Mouse (Mus musculus) urinary bladder, postnatal 14 days (tissue): ENCODE results near the gene Pnmal2.

Experiments used
- DNase-seq: peaks from one replicate; pipeline ENCODE4 v3.0.0; 2021; ENCODE audit warnings: low spot score

The Pnmal2 gene

DNA sequence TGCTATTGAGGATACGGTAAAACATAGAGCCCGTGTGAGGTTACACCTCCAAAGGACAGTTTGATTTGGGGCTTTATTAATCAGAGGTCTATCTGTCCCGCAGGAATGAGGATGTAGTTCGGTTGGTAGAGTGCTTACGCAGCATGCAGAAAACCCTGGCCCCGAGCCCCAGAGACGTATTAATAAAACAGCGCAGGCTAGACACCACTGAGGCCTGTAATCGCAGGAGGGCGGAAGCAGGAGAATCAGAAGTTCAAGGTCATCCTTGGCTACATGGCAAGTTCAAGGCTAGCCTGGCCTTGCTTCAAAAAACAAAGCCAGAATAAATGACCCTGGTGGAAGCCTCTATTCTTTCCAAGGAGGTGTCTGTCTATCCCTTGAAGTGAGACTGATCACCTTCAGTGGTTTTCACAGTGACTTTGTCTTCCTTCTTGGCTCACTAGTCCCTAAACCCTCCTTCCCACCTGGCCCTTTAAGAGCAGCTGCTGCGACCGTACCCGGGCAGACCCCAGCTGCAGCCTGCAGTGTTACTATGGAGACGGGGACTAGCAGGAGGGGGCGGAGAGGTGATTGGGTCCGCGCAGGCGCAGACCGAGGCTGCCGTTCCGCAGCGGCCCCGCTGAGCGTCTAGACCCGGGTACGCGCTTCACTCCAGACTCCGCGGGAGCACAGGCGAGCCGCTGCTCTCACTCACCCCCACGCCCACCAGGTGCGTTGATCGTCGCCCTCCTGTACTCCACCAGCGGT lies at the start of gene Pnmal2:
TSS of gene Pnmal2 (plus strand) at position 622 of the 747 bp plus-strand sequence.
- peak; percentile 67 for DNase-seq

DNA sequence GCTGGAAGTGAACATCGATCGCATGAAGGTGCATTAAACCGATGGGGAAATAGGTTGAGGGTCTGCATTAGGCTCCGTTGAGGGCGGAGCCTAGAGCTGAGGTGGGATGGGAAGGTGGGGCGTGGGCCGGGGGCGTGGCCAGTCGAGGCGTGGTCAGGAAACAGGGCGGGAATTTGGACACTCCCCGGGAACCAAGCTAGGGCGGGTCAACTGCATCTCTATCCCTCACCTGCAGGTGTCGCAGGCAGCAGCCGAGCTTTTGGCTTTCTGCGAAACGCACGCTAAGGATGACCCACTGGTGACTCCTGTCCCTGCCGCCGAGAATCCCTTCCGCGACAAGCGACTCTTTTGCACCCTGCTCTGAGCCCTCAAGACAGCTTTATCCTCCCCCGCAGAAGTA lies 49.5 kb upstream of the Pnmal2 start:
- peak; percentile 79 for DNase-seq

DNA sequence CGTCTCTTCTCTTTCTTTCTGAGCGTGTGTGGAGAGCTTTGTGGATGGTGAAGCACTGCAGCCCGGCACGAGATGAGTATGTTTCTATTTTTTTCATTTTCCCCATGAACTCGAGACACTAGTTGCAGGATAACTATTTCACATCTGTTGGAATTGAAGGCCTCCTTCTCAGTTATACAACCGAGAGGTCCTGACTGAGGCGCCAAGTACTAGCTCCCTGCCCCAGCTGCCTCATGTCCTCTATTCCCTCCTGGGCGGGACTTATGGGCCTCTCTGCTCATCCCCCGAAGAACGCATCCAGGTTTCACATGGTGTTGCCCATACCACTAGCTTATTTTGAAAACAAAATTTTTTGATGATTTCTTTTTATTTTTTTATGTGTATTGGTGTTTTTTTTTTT lies 49.0 kb upstream of the Pnmal2 start:
- no peak for DNase-seq

DNA sequence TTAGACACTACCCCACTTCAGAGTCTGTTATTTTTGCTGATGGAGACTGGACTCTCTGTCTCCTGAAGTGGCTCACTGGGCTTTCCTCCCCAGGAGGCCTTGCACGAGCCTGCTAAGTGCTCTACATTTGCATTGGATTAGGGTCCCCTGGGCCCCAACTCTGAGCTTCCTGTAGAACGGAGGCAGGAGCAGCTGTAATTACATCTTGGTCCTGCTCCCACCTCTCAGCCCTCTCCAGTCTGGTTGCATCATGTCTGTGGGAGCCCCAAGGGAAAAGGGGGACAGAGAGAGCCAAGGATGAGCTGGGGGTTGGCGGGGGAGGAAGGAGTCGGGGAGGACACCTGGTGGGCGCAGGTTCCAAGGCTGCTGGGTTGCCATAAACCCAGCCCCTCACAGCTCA lies 44.0 kb upstream of the Pnmal2 start:
- no peak for DNase-seq

DNA sequence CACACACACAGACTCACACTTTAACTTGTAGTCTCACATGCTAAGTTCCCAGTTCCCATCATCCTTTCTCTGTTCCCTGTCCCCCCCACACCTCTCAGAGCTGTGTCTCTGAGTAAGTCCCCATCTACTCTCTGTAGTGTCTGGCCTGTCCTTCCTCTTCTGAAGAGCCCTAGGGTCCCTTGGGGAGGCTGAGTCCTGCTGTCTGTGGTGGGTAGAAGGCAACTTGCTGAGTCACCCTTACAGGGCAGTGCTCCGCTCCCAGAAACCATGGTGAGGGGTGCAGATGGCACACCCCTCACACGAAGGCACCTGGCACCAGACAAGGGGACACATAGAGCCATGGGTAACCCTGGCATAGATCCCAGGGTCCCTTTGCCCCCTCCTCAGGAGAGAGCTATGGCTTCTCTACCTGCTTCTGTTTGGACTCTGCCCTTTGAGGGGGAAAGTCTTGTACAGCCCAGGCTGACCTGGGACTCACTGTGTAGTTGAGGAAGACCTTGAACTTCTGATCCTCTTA lies 41.0 kb upstream of the Pnmal2 start:
- DNase-seq, result no peak

DNA sequence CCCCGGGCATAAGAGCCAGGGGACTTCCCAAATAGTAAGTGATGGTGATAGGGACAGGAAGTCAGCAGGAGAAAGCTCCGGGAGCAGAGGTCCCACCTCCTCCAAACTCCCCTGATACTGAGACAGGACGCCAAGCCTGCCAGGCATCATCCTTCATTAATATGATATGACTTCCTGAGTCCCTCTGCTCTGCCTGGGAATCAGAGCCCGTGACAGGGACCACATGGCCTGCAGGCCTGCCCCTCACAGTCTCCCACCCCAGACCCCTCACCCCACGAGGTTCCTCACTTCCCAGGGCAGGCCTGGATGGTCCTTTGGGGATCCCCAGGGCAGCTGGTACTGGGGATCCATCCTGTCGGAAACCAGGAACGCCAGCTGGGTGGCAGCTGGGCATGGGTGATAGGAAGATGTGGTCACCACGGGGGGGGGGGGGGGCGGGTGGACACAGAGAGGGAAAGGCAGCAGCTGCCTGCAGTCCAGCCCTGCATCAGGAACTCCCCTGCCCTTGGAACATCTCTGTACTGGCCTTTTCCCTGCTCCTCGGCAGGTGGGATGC lies 40.3 kb upstream of the Pnmal2 start:
- no peak for DNase-seq

DNA sequence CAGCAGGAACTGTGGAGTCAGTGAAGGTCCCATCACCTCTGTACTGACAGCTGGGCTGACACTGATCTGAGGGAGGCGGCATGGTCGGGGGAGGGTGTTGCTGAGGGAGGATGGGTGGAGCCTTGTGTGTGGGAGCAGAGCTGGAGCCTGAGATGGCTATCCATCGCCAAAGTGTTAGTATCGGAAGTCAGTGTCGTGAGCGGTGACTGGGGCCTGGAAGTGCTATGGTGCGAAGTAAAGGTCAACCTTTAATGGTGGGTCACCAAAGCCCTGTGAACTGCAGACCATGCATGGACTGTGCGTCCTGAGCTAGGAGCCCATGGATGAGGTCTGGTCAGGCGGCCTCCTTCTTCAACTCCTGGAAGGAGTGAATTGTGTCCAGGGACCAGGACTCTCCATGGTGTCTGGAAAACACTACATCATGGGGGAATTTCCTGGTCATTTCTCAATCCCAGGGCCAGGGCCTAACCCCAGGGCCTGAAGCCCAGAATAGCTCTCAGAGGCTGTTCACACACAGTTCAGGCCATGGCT lies 38.9 kb upstream of the Pnmal2 start:
- no peak for DNase-seq

DNA sequence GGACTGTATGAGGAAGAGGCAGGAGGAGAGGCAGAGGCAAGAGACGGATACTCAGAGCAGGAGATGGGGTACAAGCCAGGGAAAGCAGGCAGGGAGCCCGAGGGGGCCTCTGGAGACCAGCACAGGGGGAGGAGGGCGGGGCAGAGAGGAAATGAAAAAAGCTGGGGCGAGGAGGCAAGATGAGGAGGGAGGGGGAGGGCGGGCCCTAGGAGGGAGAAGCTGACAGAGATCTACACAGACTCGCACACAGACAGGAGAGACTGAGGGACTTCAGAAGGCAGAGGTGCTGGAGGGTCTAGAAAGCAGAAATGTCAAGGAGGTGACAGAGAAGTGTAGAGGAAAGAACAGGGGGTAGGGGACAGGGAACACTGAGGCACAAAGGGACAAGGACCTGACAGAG lies 38.2 kb upstream of the Pnmal2 start, which contains the start of gene Ptgir:
TSS of gene Ptgir (plus strand) at position 210 of the 400 bp plus-strand sequence.
- peak; percentile 51 for DNase-seq

DNA sequence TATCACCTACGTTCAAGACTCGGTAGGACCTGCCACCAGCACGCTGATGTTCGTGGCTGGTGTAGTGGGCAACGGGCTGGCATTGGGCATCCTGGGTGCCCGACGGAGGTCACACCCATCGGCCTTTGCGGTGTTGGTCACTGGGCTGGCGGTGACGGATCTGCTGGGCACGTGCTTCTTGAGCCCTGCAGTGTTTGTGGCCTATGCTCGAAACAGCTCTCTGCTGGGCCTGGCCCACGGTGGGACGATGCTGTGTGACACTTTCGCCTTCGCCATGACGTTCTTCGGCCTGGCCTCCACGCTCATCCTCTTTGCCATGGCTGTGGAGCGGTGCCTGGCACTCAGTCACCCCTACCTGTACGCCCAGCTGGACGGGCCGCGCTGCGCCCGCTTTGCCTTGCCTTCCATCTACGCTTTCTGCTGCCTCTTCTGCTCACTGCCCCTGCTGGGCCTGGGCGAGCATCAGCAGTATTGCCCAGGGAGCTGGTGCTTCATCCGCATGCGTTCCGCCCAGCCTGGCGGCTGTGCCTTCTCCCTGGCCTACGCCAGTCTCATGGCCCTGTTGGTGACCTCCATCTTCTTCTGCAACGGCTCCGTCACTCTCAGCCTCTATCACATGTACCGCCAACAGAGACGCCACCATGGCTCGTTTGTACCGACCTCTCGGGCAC lies 37.5 kb upstream of the Pnmal2 start:
- DNase-seq, result no peak

DNA sequence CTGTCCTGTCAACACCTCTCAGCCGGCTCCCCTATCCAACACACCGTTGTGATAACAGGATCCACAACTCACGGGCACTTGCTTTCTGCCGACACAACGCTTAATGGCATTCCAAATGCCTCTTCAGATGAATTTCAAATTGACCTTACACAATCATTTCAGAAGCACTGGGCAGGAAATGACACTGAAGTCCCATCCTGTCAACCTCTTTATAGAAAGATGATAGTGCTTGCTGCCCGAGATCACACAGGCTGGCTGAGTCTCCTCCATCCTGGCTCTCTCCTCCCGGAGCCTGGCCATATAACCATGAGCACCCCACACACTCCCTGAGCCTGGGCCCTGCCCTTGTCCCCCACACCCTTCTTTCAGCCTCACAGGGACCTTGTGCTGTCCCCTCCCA lies 36.6 kb upstream of the Pnmal2 start:
- DNase-seq, result no peak

DNA sequence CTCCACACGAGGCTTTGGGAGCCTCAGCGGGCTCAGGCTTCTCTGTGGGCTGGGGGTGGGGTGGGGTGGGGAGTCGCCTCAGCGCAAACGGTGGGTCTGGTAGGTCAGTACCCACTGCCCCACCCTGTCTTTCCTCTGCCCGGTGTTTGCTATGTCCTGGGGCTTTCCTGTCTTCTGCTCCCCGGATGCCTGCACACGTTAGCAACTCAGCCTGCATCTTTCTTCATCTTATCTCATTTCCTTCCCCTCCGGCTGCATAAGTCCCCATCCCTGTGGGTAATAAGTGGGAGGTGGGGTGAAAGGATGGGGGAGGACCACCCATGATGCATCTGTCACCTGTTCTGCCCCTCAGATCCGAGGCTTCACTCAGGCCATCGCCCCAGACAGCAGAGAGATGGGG lies 36.1 kb upstream of the Pnmal2 start:
- no peak for DNase-seq

DNA sequence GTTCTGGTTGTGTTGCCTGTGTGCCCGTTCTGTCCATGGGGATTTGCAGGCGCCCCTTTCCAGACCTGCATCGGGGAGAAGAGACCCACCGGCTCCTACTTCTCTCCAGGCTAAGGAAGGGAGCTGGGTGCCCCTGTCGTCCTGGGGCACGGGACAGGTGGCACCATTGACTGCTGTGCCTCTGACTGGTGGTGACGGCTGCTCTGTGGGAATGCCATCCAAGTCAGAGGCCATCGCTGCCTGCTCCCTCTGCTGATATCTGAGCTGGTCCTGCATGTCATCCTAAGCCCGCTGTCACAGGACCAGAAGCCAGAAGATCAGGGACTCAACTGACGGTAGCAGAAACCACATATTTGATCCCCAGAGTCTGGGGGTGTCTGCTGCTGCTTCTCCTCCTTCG lies 35.6 kb upstream of the Pnmal2 start:
- no peak for DNase-seq

DNA sequence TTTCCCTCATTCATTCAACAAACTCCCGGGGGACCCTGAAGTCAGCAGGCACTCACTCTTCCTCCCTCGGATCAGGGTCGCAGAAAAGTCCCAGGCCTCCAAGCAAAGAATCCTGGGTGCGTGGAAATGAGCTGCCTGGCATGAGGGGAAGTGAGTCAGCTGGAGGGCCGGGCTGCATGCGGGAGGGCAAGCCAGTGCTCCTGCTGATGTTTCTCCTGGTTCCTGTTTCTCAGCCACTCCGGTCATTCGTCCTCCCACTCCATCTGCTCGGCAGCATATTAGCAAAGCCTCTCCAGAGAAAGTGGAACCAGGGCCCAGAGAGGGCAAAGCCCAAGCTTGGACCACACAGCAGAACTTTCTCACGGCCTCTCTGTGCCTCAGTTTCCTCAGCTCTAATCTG lies 34.6 kb upstream of the Pnmal2 start:
- no peak for DNase-seq

DNA sequence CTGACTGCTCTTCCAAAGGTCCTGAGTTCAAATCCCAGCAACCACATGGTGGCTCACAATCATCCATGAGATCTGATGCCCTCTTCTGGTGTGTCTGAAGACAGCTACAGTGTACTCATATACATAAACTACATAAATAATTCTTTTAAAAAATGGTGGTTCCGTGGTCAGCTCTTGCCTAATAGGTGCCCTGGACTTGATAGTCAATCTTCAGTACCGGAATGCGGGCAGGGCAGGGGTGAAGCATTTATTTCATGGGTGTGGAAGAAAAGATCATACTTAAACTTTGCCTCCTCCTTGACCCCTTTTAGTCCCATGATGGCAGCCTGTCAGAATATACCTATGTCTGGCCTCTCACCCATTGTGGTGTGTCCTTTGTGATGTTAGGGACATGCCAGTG lies 32.6 kb upstream of the Pnmal2 start:
- DNase-seq, result no peak

DNA sequence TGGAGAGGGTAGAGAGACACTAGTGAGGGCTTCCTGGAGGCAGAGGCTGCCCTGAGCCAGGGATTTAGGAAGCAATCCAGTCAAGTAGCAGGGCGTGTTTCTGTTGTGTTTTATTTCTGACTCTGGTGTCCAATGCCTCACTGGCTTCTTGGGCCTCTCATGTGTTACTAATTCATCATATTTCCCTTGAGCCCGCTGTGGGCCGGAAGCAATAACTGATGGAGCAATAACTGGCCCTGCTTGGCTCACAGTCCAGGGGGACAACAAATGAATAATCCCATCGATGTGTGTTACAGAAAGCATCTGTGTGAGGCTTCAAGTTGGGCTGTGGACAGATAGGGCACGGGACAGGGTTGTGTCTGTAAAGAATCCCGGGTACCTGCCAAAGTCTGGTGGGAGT lies 32.1 kb upstream of the Pnmal2 start:
- peak; percentile 49 for DNase-seq

DNA sequence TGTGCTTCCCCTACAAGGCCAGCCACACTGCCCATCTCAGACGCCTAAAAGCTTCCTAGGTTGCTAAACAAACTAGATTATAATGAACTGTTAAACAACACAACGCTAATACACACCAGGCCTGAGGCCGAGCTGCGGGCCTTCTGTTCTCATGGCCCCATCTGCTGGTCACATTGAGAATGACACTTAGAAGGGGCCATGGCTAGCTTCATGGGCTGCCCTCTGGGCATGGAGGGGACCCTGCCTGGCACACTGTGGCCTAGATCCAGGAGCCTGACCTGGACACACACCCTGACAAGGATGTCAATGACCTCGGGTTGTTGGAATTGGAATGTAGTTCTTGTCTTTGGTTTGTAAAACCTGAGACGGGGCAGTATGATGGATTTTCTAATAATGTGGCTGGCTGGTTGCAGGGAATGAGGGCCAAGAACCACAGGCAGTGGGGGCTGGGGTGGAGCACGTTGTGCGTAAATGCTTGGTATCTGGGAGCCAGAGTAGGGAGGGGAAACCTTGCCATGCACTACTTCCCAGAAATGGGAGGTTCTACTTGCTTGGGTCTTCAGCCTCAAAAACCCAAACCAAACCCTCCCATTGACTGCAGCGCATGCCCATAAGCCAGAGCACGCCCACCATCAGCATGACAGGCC lies 30.6 kb upstream of the Pnmal2 start:
- peak; percentile 77 for DNase-seq

DNA sequence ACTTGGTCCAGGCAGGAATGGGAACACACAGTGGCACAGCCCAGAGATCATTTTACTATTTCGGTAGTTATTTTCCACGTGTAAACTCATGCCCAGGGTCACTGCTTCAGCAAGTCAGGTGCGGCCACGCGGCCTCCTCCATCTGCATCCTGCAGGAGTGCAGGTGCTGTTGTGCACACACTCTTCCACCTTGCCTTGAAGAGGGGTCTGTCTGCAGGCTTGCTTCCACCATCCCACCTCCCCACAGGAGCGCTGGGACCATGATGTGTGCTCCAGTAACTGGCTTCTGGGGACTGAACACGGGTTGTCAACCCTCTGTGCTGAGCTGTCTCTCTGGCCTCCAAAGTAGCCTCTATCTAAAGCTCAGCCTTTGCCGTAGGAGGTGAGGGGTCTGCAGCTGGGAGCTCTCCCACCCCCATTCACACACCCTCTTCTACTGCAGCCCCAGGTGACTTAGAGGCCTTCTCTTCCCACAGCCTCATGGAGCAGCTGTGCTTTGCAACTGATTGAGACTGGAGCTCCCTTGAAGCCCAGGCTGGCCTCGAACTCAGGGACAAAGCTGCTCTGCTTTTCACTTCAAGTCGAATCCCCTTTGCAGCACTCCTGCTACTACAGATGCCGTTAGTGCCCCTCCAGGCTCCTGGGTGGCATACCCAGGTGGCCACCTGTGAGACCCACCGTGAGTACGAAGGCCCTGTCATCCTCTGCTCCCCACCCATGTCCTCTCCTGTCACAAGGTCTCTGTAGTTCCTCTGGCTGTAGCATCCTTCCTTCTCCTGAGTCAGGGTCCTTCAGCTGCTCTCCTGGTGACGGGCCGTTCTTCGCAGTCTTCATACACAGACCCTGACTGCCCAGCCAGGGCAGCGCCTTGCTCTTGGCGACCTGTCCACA lies 29.8 kb upstream of the Pnmal2 start:
- DNase-seq, result no peak

DNA sequence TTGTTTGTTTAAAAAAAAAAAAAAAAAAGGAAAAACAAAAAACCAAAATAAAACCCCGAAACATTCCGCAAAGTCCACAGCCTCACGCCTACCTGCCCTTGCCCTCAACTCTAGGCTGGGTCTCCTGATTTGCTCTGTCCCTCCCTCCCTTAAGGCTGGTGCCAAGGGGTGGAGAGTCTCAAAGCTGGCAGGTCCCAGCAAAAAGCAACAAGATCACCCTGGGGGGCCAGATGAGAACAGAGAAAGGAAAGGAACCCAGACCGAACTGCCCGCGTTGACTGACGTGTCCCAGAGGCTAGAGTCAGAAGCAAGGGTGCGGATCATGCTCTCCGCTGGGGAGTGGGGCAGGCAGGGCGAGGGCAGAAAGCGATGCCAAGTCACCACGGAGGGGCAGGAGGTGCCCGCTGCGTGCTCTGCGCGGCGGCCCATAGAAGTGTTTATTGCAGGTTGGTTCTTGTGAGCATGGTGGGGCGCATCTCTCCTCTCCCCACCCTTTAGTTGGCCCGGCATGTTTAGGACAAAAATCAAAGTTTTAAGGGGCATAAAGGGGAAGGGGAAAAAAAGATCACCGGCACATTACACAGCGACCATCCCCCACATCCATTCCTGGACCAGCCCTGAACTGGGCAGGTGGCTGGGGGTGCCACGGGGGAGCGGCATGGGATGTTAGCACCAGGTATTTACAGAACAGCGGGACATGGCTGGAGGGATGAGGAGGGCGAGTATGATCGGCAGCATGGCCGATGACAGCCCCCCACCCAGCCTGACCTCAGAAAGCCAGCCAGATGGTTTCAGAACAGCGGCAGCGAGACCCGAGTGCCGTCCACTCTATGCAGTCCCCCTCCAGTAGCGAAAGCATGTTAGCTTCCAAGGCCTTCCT lies 28.8 kb upstream of the Pnmal2 start:
- no peak for DNase-seq

DNA sequence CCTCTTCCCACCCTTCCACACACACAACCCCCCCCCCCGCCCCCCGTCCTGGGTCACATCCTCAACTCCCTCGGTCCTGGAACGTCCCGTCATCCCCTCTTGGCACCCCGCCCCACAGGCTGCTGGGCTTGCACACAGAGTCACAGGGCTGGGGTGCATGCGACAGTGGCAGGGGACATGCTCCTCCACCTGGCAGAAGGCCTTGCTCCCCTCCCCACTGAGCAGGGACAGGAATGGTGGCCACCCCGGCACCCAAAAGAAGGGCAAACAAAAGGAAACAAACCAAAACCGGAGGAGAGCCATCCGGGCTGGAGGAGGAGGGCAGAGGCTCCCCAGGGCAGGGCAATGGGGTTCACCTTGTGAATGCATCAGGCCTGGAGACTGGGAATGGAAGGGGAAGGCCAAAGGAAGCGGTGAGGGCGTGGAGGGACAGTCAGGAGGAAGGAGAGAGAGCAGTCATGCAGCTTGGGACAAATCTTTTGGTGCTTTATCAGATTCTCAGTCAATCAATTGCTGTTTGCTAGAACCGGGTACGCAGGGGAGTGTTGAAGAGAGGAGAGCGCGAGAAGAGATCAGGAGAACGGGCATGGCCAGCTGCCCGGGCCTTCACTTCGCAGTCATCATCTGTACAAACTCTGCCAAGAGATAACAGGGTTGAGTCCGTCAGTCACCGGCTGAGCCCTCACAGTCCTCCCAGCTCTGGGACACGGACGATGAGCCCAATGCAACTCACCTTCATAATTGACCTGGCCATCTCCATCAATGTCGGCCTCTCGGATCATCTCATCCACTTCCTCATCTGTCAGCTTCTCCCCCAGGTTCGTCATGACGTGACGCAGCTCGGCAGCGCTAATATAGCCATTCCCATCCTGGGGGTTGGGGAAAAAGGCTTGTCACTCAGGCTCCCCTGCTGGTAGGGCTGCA lies 27.9 kb upstream of the Pnmal2 start:
- no peak for DNase-seq
